Mouse (Mus musculus): Measurements from ENCODE around the gene Rbm3. TPM values are rescaled to one million over a fixed set of nuclear protein-coding genes. Genes with fewer than 3 reads are reported as not detected.

Gene Rbm3
- 386 and 395 TPM in 2 replicates for polyA plus RNA-seq (2014; fragmentation: Nextera tagmentation; extraction: Ambion mirVana)

DNA sequence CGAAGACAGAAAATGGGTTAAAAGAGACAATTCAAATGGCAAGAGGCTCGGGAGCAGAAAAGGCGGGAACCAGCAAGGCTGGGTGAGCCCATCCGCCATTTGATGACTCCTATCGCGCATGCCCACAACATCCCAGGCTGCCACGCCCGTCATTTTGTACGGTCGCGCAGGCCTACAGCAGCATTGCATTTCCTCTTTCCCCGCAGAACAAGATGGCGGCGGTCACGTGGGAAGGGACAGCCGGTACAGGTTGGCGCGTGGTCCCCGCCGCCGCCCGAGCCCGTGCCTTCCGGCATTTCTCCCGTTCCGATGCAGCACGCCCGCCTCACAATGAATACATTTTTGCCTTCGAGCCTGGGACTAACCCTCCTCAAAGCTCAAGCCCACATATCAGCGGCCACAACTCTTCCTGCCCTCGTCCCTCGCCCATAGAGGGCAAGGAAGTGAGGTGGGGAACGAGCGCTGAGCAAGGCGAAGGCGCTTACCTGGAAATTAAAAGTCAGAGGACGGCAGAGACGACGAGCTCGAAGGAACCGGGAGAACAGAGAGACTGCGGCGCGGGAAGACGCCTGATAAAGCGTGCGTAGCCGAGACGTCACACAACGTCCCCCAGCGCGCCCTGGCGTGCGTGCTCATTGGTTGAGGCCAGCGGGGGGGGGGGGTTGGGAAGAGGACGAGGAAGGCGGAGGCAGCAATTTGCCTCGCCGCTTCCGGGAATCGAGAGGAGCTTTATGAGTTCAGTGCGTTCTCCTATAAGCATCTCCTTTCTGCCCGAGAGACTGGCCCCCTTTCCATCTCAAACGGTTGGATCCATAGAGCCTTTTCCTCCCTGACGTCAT is at the start of gene Rbm3:
Rbm3 (minus strand) TSS at position 728 of the 839 bp plus-strand sequence.
- peak within 1 kb of the TSS; percentile 61 for H3K4me2 ChIP-seq (ENCODE audit: low read length)
- no peaks in the 10 kb centered on the region for H3K9me3 ChIP-seq (ENCODE audit: control insufficient read depth, low read length)
- H3K27me3 ChIP-seq (ENCODE audit: control insufficient read depth, insufficient read depth, low read length), result no peaks in the 10 kb centered on the region
- ATAC-seq (ENCODE audit: low FRiP score, low TSS enrichment) (peak; percentile 96), DNase-seq (peak; percentile 92)
- H3K4me3 ChIP-seq (replicated peaks; ENCODE audit: low read depth, low read length), result peak within 1 kb of the TSS; percentile 64
- H3K36me3 ChIP-seq (ENCODE audit: control insufficient read depth, insufficient read depth, low read length), result peaks cover 33% of the 10 kb centered on the region
- peaks cover 8% of the 10 kb centered on the region; the same call in 1 of the 2 replicates for H3K4me1 ChIP-seq (ENCODE audit: control insufficient read depth, insufficient read depth, low read length)
- H3K27ac ChIP-seq (replicated peaks; ENCODE audit: low read depth, low read length), result peak within 1 kb of the TSS; percentile 96
- 24% methylated on average over 62 of the region's 65 CpGs for WGBS
- H3K9ac ChIP-seq (replicated peaks; ENCODE audit: low read length), result peak within 1 kb of the TSS; percentile 85

DNA sequence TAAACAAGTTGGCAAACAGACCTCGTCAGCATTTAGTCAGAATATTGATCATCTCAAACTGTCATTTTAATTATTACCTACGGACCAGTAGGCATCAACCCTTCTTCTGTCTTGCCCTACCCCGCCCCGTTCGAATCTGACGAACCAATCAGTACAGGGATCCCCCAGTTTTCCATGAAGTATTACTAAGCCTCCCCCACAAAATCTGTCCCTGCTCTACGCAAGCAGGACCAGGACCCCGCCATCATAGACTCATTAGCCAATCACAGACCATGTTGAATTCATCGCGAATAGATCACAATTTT is 47.7 kb upstream of the Rbm3 start, which contains the start of gene Ebp:
Ebp (minus strand) TSS at position 94 of the 305 bp plus-strand sequence.
- peak; percentile 60; the same call in 1 of the 2 replicates for ATAC-seq (ENCODE audit: low FRiP score, low TSS enrichment)
- H3K9ac ChIP-seq (replicated peaks; ENCODE audit: low read length), result peak within 1 kb of the TSS; percentile 49; the same call in 1 of the 2 replicates
- no peaks in the 10 kb centered on the region for H3K36me3 ChIP-seq (ENCODE audit: control insufficient read depth, insufficient read depth, low read length)
- no peaks in the 10 kb centered on the region for H3K27me3 ChIP-seq (ENCODE audit: control insufficient read depth, insufficient read depth, low read length)
- WGBS, result 37% methylated on average over 10 of the region's 10 CpGs
- DNase-seq, result peak; percentile 13
- H3K4me1 ChIP-seq (ENCODE audit: control insufficient read depth, insufficient read depth, low read length), result 0 out of 2 replicates have a peak, but pooled peaks cover 5% of the 10 kb centered on the region
- H3K27ac ChIP-seq (replicated peaks; ENCODE audit: low read depth, low read length), result peak within 1 kb of the TSS; percentile 76
- peak within 1 kb of the TSS; percentile 63 for H3K4me2 ChIP-seq (ENCODE audit: low read length)
- no peaks in the 10 kb centered on the region for H3K9me3 ChIP-seq (ENCODE audit: control insufficient read depth, low read length)
- peak within 1 kb of the TSS; percentile 49 for H3K4me3 ChIP-seq (replicated peaks; ENCODE audit: low read depth, low read length)

DNA sequence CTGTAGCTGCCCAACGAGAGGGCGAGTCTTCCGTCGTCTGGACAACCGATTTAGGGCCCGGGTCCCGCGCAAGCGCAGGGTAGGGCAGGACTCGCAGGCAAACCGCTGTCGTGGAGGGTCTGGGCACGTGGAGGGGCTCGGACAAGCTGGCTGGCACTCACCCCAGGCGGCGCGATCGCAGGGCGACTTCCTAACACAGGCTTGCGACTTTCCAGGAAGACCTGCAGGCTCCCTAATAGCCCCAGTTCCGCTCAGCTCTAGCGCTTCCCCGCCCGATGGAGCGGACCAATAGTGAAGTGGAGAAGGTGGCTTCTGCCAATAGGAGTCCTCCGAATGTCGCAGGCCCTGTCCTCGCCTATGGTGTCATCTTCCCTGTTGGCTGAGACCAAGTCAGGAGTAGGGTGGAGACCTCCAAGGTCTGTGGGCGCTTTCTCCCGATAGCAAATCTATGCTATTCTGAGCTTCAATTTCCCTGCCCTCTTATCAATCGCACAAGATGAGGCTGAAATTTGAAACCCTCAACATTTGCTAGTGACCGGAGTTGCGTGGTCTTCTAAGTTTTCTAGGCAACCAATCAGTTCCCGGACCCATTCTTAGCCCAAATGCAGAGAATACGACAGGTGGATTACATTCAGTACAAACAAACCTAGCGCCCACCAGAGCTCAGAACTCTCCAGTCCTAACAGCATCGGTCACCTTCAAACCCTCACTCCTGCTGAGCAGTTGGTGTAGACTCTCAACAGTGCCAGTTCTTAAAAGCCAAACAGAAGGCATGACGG is 47.1 kb upstream of the Rbm3 start:
- Histone ChIP-seq H3K9ac (replicated peaks; ENCODE audit: low read length) (peak overlapping the region; percentile 49; the same call in 1 of the 2 replicates), H3K27me3 (ENCODE audit: control insufficient read depth, insufficient read depth, low read length) (no peaks in the 10 kb centered on the region), H3K27ac (replicated peaks; ENCODE audit: low read depth, low read length) (peak overlapping the region; percentile 76), H3K4me3 (replicated peaks; ENCODE audit: low read depth, low read length) (peak overlapping the region; percentile 49), H3K36me3 (ENCODE audit: control insufficient read depth, insufficient read depth, low read length) (no peaks in the 10 kb centered on the region), H3K4me2 (ENCODE audit: low read length) (peak overlapping the region; percentile 63), H3K9me3 (ENCODE audit: control insufficient read depth, low read length) (no peaks in the 10 kb centered on the region), H3K4me1 (ENCODE audit: control insufficient read depth, insufficient read depth, low read length) (0 out of 2 replicates have a peak, but pooled peaks cover 5% of the 10 kb centered on the region)
- 21% methylated on average over 38 of the region's 38 CpGs for WGBS
- DNase-seq (peak; percentile 85), ATAC-seq (ENCODE audit: low FRiP score, low TSS enrichment) (peak; percentile 93)

DNA sequence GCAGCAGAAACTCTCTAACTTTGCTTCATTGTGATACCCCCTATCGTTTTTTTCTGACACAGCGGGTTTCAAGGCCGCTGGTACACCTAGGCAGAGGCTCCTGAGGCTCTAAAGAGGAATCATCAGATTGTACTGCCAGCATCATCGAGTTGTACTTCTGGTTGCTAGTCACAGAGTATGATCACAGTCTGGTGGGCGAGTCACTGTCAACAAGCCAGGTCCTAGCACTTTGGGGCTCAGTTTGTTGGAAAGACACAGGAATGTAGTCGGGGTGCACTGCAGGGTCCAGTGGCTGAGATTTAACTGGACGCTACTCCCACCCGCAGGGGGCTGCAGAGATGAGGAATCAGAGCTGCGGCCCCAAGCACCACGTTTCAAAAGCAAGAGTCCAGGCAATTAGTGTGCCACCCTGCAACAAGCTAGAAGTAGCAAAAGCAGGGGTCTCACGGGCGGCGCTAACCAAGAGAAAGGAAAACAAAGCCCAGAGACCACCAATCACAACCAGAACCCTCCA is 46.5 kb upstream of the Rbm3 start:
- Histone ChIP-seq H3K36me3 (ENCODE audit: control insufficient read depth, insufficient read depth, low read length) (no peaks in the 10 kb centered on the region), H3K9me3 (ENCODE audit: control insufficient read depth, low read length) (no peaks in the 10 kb centered on the region), H3K9ac (replicated peaks; ENCODE audit: low read length) (peak overlapping the region; percentile 49; the same call in 1 of the 2 replicates), H3K4me1 (ENCODE audit: control insufficient read depth, insufficient read depth, low read length) (0 out of 2 replicates have a peak, but pooled peaks cover 5% of the 10 kb centered on the region), H3K27ac (replicated peaks; ENCODE audit: low read depth, low read length) (peak overlapping the region; percentile 76), H3K27me3 (ENCODE audit: control insufficient read depth, insufficient read depth, low read length) (no peaks in the 10 kb centered on the region), H3K4me2 (ENCODE audit: low read length) (peak overlapping the region; percentile 63), H3K4me3 (replicated peaks; ENCODE audit: low read depth, low read length) (peak overlapping the region; percentile 49)
- ATAC-seq (ENCODE audit: low FRiP score, low TSS enrichment) (no peak; the same call in 1 of the 2 replicates), DNase-seq (no peak)
- WGBS, result 16% methylated on average over 13 of the region's 13 CpGs

DNA sequence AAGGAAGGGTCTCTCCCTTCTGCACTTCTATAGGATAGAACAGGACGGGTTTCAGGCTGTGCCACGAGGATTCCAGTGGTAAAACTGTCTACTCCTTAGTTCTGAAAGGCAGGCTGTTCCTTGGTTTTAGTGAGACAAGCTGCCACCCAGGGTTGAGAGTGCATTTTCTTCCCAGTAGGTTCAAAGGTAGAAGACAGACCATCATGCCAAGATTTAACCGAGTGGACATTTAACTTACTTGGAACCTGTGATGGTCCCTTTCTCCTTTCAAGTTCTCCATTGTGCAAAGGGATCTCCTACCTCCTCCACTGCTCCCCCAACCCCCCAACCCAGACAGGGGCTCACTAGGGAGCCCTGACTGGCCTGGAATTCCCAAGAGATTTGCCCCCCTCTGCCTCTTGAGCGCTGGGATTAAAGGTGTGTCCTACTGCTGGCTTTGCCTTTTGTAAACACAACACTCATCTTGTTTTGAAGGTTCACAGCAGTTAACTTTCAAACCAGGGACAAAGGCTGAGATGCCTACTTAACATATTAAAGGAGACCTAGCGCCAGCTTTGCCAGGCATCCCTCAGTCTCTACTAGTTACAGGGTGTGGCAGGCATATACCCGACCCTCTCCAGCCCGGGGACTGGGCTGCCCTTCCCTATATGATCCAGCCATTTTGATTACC is 37.3 kb upstream of the Rbm3 start:
- no peak overlapping the region for H3K27ac ChIP-seq (replicated peaks; ENCODE audit: low read depth, low read length)
- H3K9me3 ChIP-seq (ENCODE audit: control insufficient read depth, low read length), result no peaks in the 10 kb centered on the region
- no peaks in the 10 kb centered on the region for H3K4me1 ChIP-seq (ENCODE audit: control insufficient read depth, insufficient read depth, low read length)
- DNase-seq (no peak), ATAC-seq (ENCODE audit: low FRiP score, low TSS enrichment) (no peak)
- H3K9ac ChIP-seq (replicated peaks; ENCODE audit: low read length), result no peak overlapping the region
- WGBS, result 19% methylated on average over 7 of the region's 7 CpGs
- no peak overlapping the region for H3K4me2 ChIP-seq (ENCODE audit: low read length)
- H3K36me3 ChIP-seq (ENCODE audit: control insufficient read depth, insufficient read depth, low read length), result 0 out of 2 replicates have a peak, but pooled peaks cover 6% of the 10 kb centered on the region
- H3K27me3 ChIP-seq (ENCODE audit: control insufficient read depth, insufficient read depth, low read length), result no peaks in the 10 kb centered on the region
- H3K4me3 ChIP-seq (replicated peaks; ENCODE audit: low read depth, low read length), result no peak overlapping the region

DNA sequence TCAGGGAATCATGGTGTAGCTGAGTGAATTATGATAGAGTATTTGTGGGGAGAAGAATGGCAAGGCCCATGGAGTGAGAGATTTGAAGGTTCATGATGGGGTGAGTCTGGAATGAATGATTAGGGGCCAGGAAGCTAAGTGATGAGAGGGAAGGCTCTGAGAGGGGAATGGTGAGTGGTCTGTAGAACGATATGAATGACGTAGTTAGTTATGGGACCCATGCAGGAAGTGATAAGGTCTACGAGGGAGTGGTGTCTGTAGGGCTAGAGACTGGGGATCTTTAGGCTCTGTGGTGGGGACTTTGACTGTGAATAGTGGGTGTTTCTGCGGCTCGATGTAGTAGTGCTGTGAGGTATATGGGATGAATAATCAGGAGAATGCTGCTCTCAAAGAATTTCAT is 34.0 kb upstream of the Rbm3 start:
- H3K27ac ChIP-seq (replicated peaks; ENCODE audit: low read depth, low read length), result no peak overlapping the region
- H3K36me3 ChIP-seq (ENCODE audit: control insufficient read depth, insufficient read depth, low read length), result no peaks in the 10 kb centered on the region
- 94% methylated on average over 5 of the region's 5 CpGs for WGBS

DNA sequence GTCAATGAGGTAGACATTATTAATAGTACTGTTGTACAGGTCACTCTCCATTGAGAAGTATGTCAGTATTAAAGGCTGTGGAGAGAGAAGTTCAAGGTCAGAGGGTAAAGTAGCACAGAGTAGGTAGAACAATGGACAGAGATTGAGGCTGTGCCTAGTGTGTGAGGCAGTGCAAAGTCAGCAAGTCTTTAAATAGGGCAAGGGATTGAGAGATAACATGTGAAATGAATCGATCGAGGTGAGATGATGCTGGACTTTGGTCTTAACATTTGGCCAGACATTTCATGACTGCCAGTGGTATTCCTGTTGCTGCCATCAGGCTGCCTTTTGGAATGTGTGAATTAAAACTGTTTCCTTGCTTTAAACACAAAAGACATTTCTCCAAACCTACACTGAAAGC is 33.2 kb upstream of the Rbm3 start:
- Histone ChIP-seq H3K36me3 (ENCODE audit: control insufficient read depth, insufficient read depth, low read length) (no peaks in the 10 kb centered on the region), H3K9me3 (ENCODE audit: control insufficient read depth, low read length) (no peaks in the 10 kb centered on the region), H3K4me2 (ENCODE audit: low read length) (no peak overlapping the region), H3K4me3 (replicated peaks; ENCODE audit: low read depth, low read length) (no peak overlapping the region), H3K27me3 (ENCODE audit: control insufficient read depth, insufficient read depth, low read length) (no peaks in the 10 kb centered on the region), H3K4me1 (ENCODE audit: control insufficient read depth, insufficient read depth, low read length) (no peaks in the 10 kb centered on the region), H3K27ac (replicated peaks; ENCODE audit: low read depth, low read length) (no peak overlapping the region), H3K9ac (replicated peaks; ENCODE audit: low read length) (no peak overlapping the region)
- ATAC-seq (ENCODE audit: low FRiP score, low TSS enrichment) (no peak), DNase-seq (no peak)
- 95% methylated on average over 2 of the region's 2 CpGs for WGBS

More for the DNA sequence above, 34.0 kb upstream of the Rbm3 start:
- ATAC-seq (ENCODE audit: low FRiP score, low TSS enrichment) (no peak), DNase-seq (no peak)
- H3K9ac ChIP-seq (replicated peaks; ENCODE audit: low read length), result no peak overlapping the region
- no peaks in the 10 kb centered on the region for H3K9me3 ChIP-seq (ENCODE audit: control insufficient read depth, low read length)
- no peaks in the 10 kb centered on the region for H3K4me1 ChIP-seq (ENCODE audit: control insufficient read depth, insufficient read depth, low read length)
- no peak overlapping the region for H3K4me2 ChIP-seq (ENCODE audit: low read length)
- no peak overlapping the region for H3K4me3 ChIP-seq (replicated peaks; ENCODE audit: low read depth, low read length)
- H3K27me3 ChIP-seq (ENCODE audit: control insufficient read depth, insufficient read depth, low read length), result no peaks in the 10 kb centered on the region

All from midbrain, embryonic 14.5 days (tissue).